9 mouse cellular contexts compared by ENCODE assay signal in genomic region chr7:112469817-112470216, GRCm38 (mm10). TPM values are rescaled to one million over a fixed set of nuclear protein-coding genes. Genes with fewer than 3 reads are reported as not detected.
DNase-seq lines count a peak whose midpoint lies in the region; ATAC-seq and TF ChIP-seq lines count a peak whose summit lies in the region.
"Had no signal": no experiment of that assay in that cellular context is flagged by ENCODE, and none has a peak within 500 bp of the region (broad histone marks: within the 10 kb centered on the region; RNA-seq: fewer than 3 reads in every experiment).

No protein-coding gene starts in this region.

- WGBS in heart, embryonic 10.5 days = 43% methylated on average over 5 of the region's 5 CpGs
- WGBS in liver, postnatal 0 days (ENCODE audit: insufficient replicate concordance) = 40% methylated on average over 5 of the region's 5 CpGs

- no peak overlapping the region for H3K9ac ChIP-seq in MEL (ENCODE audit: control insufficient read depth, low read depth, low read length, poor library complexity, severe bottlenecking)
- H3K9ac ChIP-seq in liver, postnatal 0 days (replicated peaks) = no peak overlapping the region
- H3K9ac ChIP-seq: limb, embryonic 12.5 days had no signal

- H3K36me3 ChIP-seq in MEL (ENCODE audit: control insufficient read depth in 1 of 2, insufficient read depth in 2 of 2, low read length in 2 of 2) = no peaks in the 10 kb centered on the region
- H3K36me3 ChIP-seq in heart, embryonic 10.5 days = peaks cover 11% of the 10 kb centered on the region
- no peaks in the 10 kb centered on the region for H3K36me3 ChIP-seq in liver, postnatal 0 days (replicated peaks; ENCODE audit: insufficient read depth, low read length)

- no peak for TF ChIP-seq POLR2A in MEL (IDR thresholded peaks at IDR 0.05; ENCODE audit: control insufficient read depth in 1 of 2, insufficient read depth in 1 of 2, low read depth in 1 of 2, low read length in 2 of 2, poor library complexity in 1 of 2)
- no peak for TF ChIP-seq POLR2A in brain, embryonic 14.5 days (IDR thresholded peaks at IDR 0.05; ENCODE audit: borderline replicate concordance, extremely low read depth, insufficient read depth, insufficient read length, poor library complexity, severe bottlenecking)
- no peak for TF ChIP-seq POLR2A in embryonic fibroblast, embryonic 13.5 days (IDR thresholded peaks at IDR 0.05; ENCODE audit: low read depth, low read length)

- peak; percentile 3 to 9 (median 7); a peak in 2 of 6 replicates for TF ChIP-seq CTCF in MEL (IDR thresholded peaks at IDR 0.05 in 2 of 3, conservative IDR thresholded peaks at IDR 0.05 in 1 of 3; ENCODE audit: control insufficient read depth in 1 of 3, insufficient read depth in 1 of 3, low read depth in 2 of 3, low read length in 3 of 3, poor library complexity in 1 of 3, severe bottlenecking in 1 of 3)
- TF ChIP-seq CTCF in brain, embryonic 14.5 days (IDR thresholded peaks at IDR 0.05; ENCODE audit: borderline replicate concordance, extremely low read depth, insufficient read depth, insufficient read length) = peak; percentile 86
- 0 out of 2 replicates have a peak, but pooled peaks have one; percentile 19 for TF ChIP-seq CTCF in embryonic fibroblast, embryonic 13.5 days (IDR thresholded peaks at IDR 0.05; ENCODE audit: borderline replicate concordance, insufficient read depth, low read length)
- TF ChIP-seq CTCF in liver, postnatal 0 days (IDR thresholded peaks at IDR 0.05; ENCODE audit: low read depth) = peak; percentile 83

- H3K27ac ChIP-seq in MEL (ENCODE audit: control insufficient read depth, low read depth, low read length) = no peak overlapping the region
- H3K27ac ChIP-seq in embryonic fibroblast, embryonic 13.5 days (ENCODE audit: insufficient read depth, low read length) = peak overlapping the region; percentile 61
- no peak overlapping the region for H3K27ac ChIP-seq in heart, embryonic 10.5 days
- H3K27ac ChIP-seq in liver, postnatal 0 days (ENCODE audit: low read depth) = no peak overlapping the region
- H3K27ac ChIP-seq: limb, embryonic 12.5 days had no signal

- no peak for TF ChIP-seq EP300 in MEL (IDR thresholded peaks at IDR 0.05; ENCODE audit: low read depth in 1 of 2, low read length in 2 of 2)
- peak; percentile 85 for TF ChIP-seq EP300 in liver, postnatal 0 days (IDR thresholded peaks at IDR 0.05; ENCODE audit: low read depth)

- no peaks in the 10 kb centered on the region for H3K79me2 ChIP-seq in MEL (ENCODE audit: control insufficient read depth, insufficient read depth, low read length, poor library complexity)

- DNase-seq in MEL (ENCODE audit: low read depth, low spot score) = no peak
- peak; percentile 84 for DNase-seq in brain, embryonic 14.5 days (ENCODE audit: low read depth)
- peak; percentile 80 for DNase-seq in heart, embryonic 10.5 days (ENCODE audit: low spot score)
- DNase-seq in kidney, postnatal 14 days = peak; percentile 86
- DNase-seq in liver, postnatal 0 days = peak; percentile 76
- DNase-seq in retina, adult 2 months (ENCODE audit: low read depth, low spot score) = peak; percentile 32
- DNase-seq in urinary bladder, postnatal 14 days (ENCODE audit: low spot score) = peak; percentile 89

- H3K9me3 ChIP-seq in MEL (replicated peaks; ENCODE audit: insufficient read depth, low read length) = no peaks in the 10 kb centered on the region
- H3K9me3 ChIP-seq in heart, embryonic 10.5 days = no peaks in the 10 kb centered on the region
- H3K9me3 ChIP-seq in liver, postnatal 0 days (ENCODE audit: low read length) = no peaks in the 10 kb centered on the region
- H3K9me3 ChIP-seq: limb, embryonic 12.5 days had no signal

- peak; percentile 86 for ATAC-seq in liver, postnatal 0 days

- TF ChIP-seq RAD21 in MEL (IDR thresholded peaks at IDR 0.05; ENCODE audit: low read depth, low read length) = no peak

- no peaks in the 10 kb centered on the region for H3K4me1 ChIP-seq in MEL (ENCODE audit: control insufficient read depth in 1 of 2, insufficient read depth in 2 of 2, low read length in 2 of 2)
- peaks cover 36% of the 10 kb centered on the region for H3K4me1 ChIP-seq in embryonic fibroblast, embryonic 13.5 days (ENCODE audit: control insufficient read depth, insufficient read depth, low read length)
- H3K4me1 ChIP-seq in heart, embryonic 10.5 days = peaks cover 72% of the 10 kb centered on the region
- H3K4me1 ChIP-seq in liver, postnatal 0 days (ENCODE audit: insufficient read depth) = peaks cover 3% of the 10 kb centered on the region; the same call in 1 of the 2 replicates

- H3K4me2 ChIP-seq in liver, postnatal 0 days (ENCODE audit: low read depth, low read length) = no peak overlapping the region
- H3K4me2 ChIP-seq: limb, embryonic 12.5 days had no signal

- no peak overlapping the region for H3K4me3 ChIP-seq in MEL (ENCODE audit: control insufficient read depth in 1 of 2, insufficient read depth in 1 of 2, low read depth in 2 of 2, low read length in 2 of 2)
- H3K4me3 ChIP-seq in embryonic fibroblast, embryonic 13.5 days (ENCODE audit: insufficient read depth, low read length) = no peak overlapping the region
- H3K4me3 ChIP-seq in heart, embryonic 10.5 days = no peak overlapping the region
- no peak overlapping the region for H3K4me3 ChIP-seq in liver, postnatal 0 days (ENCODE audit: low read depth, low read length)
- H3K4me3 ChIP-seq: limb, embryonic 12.5 days had no signal

- H3K27me3 ChIP-seq in MEL (ENCODE audit: control insufficient read depth in 1 of 2, insufficient read depth in 2 of 2, low read length in 2 of 2) = no peaks in the 10 kb centered on the region
- H3K27me3 ChIP-seq in heart, embryonic 10.5 days (ENCODE audit: insufficient read depth, poor library complexity, severe bottlenecking) = no peaks in the 10 kb centered on the region
- no peaks in the 10 kb centered on the region for H3K27me3 ChIP-seq in liver, postnatal 0 days (ENCODE audit: insufficient read depth, low read length)
- H3K27me3 ChIP-seq: limb, embryonic 12.5 days had no signal

TF ChIP-seq in MEL, 35 proteins besides CTCF, POLR2A, EP300 and RAD21:
- TF ChIP-seq ELF1 (IDR thresholded peaks at IDR 0.05; ENCODE audit: low read depth, low read length) = no peak
- TF ChIP-seq MYC (IDR thresholded peaks at IDR 0.05; ENCODE audit: low read depth, low read length) = no peak
- no peak for TF ChIP-seq ETS1 (IDR thresholded peaks at IDR 0.05; ENCODE audit: low read depth, low read length)
- no peak for TF ChIP-seq NELFE (IDR thresholded peaks at IDR 0.05; ENCODE audit: low read depth, low read length)
- TF ChIP-seq BHLHE40 (IDR thresholded peaks at IDR 0.05; ENCODE audit: borderline replicate concordance, low read depth, low read length) = no peak
- TF ChIP-seq POLR2AphosphoS2 (IDR thresholded peaks at IDR 0.05; ENCODE audit: low read length) = no peak
- TF ChIP-seq POLR2AphosphoS5 (IDR thresholded peaks at IDR 0.05; ENCODE audit: borderline replicate concordance, low read depth, low read length) = no peak
- no peak for TF ChIP-seq MEF2A (IDR thresholded peaks at IDR 0.05; ENCODE audit: extremely low read depth, insufficient replicate concordance, low read depth, low read length, poor library complexity, severe bottlenecking)
- no peak for TF ChIP-seq HCFC1 (IDR thresholded peaks at IDR 0.05; ENCODE audit: low read depth, low read length)
- TF ChIP-seq CHD1 (IDR thresholded peaks at IDR 0.05; ENCODE audit: low read depth, low read length) = no peak
- TF ChIP-seq E2F4 (IDR thresholded peaks at IDR 0.05; ENCODE audit: borderline replicate concordance, low read depth, low read length) = no peak
- TF ChIP-seq TBP (IDR thresholded peaks at IDR 0.05; ENCODE audit: low read depth, low read length) = no peak
- no peak for TF ChIP-seq ZKSCAN1 (IDR thresholded peaks at IDR 0.05; ENCODE audit: low read depth, low read length)
- TF ChIP-seq ZMIZ1 (IDR thresholded peaks at IDR 0.05; ENCODE audit: low read depth, low read length) = no peak
- no peak for TF ChIP-seq USF1 (IDR thresholded peaks at IDR 0.05; ENCODE audit: low read depth, low read length)
- TF ChIP-seq ZC3H11A (IDR thresholded peaks at IDR 0.05; ENCODE audit: low read depth, low read length) = no peak
- TF ChIP-seq GATA1 (IDR thresholded peaks at IDR 0.05; ENCODE audit: low read depth, low read length) = no peak
- TF ChIP-seq NRF1 (IDR thresholded peaks at IDR 0.05; ENCODE audit: insufficient read depth, low read depth, low read length, poor library complexity, severe bottlenecking) = no peak
- TF ChIP-seq USF2 (IDR thresholded peaks at IDR 0.05; ENCODE audit: borderline replicate concordance in 1 of 2, insufficient read depth in 1 of 2, low read depth in 1 of 2, low read length in 2 of 2) = no peak
- no peak for TF ChIP-seq KAT2A (conservative IDR thresholded peaks at IDR 0.05; ENCODE audit: low read depth, low read length)

RNA-seq across cellular contexts. Expression of gene Parva, which starts 42.5 kb away (rescaled TPM):
- not detected in 2 replicates for total RNA-seq in MEL (2012; rRNA removed)
- not detected for polyA plus RNA-seq in MEL (2012; ENCODE audit: insufficient read depth in 1 of 2, insufficient read length in 2 of 2, low read depth in 1 of 2, low replicate concordance in 2 of 2, missing spikeins in 1 of 2)
- polyA plus RNA-seq in brain, embryonic 14.5 days (2012; rRNA removed) = 19.8 and 33.6 TPM in 2 replicates
- polyA plus RNA-seq in embryonic fibroblast, embryonic 13.5 days (2011; ENCODE audit: insufficient read length, low read depth, missing spikeins) = 230 and 242 TPM in 2 replicates
- polyA plus RNA-seq in heart, embryonic 10.5 days (2016; fragmentation: Nextera tagmentation; extraction: Ambion mirVana) = 82.5 and 94.9 TPM in 2 replicates
- 8.0 and 8.6 TPM in 2 replicates for polyA plus RNA-seq in liver, postnatal 0 days (2015; fragmentation: Nextera tagmentation; extraction: Ambion mirVana)

Comparison
In these comparisons a context has a peak if more than half of its experiments do, and no peak if none do; other contexts are left out.
1. CTCF ChIP-seq: peak in every context shown above with its lines; median percentile 86 in brain, embryonic 14.5 days; 83 in liver, postnatal 0 days; 19 in embryonic fibroblast, embryonic 13.5 days; 7 in MEL.